Mouse (Mus musculus): Measurements from ENCODE around the gene Ttyh3. TPM values are rescaled to one million over a fixed set of nuclear protein-coding genes. Genes with fewer than 3 reads are reported as not detected.

The Ttyh3 gene
- polyA plus RNA-seq, 1 experiment from 2014 or later: 8.5 TPM

GRCm38 (mm10) chr5:140660398-140660797 is 11.6 kb upstream of the Ttyh3 start:
- H3K9me3 ChIP-seq (ENCODE audit: control insufficient read depth, low read length): no peaks in the 10 kb centered on the region
- 30% methylated on average over 1 of the region's 1 CpGs for WGBS
- TF ChIP-seq EP300 (optimal IDR thresholded peaks at IDR 0.05) (no peak), CTCF (IDR thresholded peaks at IDR 0.05; ENCODE audit: low read depth) (no peak)

GRCm38 (mm10) chr5:140659607-140660272 is 10.9 kb upstream of the Ttyh3 start:
- Histone ChIP-seq H3K4me3 (ENCODE audit: low read depth, low read length) (no peak overlapping the region), H3K27me3 (ENCODE audit: control insufficient read depth, insufficient read depth, low read length) (no peaks in the 10 kb centered on the region), H3K27ac (replicated peaks) (no peak overlapping the region), H3K4me1 (replicated peaks; ENCODE audit: control insufficient read depth, insufficient read depth) (0 out of 2 replicates have a peak, but pooled peaks cover 2% of the 10 kb centered on the region), H3K36me3 (ENCODE audit: control insufficient read depth, insufficient read depth, low read length) (no peaks in the 10 kb centered on the region), H3K9me3 (ENCODE audit: control insufficient read depth, low read length) (no peaks in the 10 kb centered on the region), H3K4me2 (replicated peaks; ENCODE audit: low read depth) (no peak overlapping the region), H3K9ac (ENCODE audit: low read length) (peak overlapping the region; percentile 5; the same call in 1 of the 2 replicates)
- no peak for TF ChIP-seq CTCF (IDR thresholded peaks at IDR 0.05; ENCODE audit: low read depth)
- no peak for TF ChIP-seq EP300 (optimal IDR thresholded peaks at IDR 0.05)
- peak; percentile 44 for DNase-seq (ENCODE audit: low spot score)
- 49% methylated on average over 16 of the region's 16 CpGs for WGBS
- no peak for ATAC-seq (ENCODE audit: low FRiP score, low TSS enrichment)

More at GRCm38 (mm10) chr5:140660398-140660797, 11.6 kb upstream of the Ttyh3 start:
- Histone ChIP-seq H3K4me2 (replicated peaks; ENCODE audit: low read depth) (no peak overlapping the region), H3K27me3 (ENCODE audit: control insufficient read depth, insufficient read depth, low read length) (no peaks in the 10 kb centered on the region), H3K27ac (replicated peaks) (no peak overlapping the region), H3K4me1 (replicated peaks; ENCODE audit: control insufficient read depth, insufficient read depth) (0 out of 2 replicates have a peak, but pooled peaks cover 2% of the 10 kb centered on the region), H3K36me3 (ENCODE audit: control insufficient read depth, insufficient read depth, low read length) (no peaks in the 10 kb centered on the region), H3K4me3 (ENCODE audit: low read depth, low read length) (no peak overlapping the region), H3K9ac (ENCODE audit: low read length) (no peak overlapping the region)
- DNase-seq (ENCODE audit: low spot score): no peak
- ATAC-seq (ENCODE audit: low FRiP score, low TSS enrichment): no peak

GRCm38 (mm10) chr5:140654096-140654845 is 5.4 kb upstream of the Ttyh3 start:
- Histone ChIP-seq H3K9ac (ENCODE audit: low read length) (no peak overlapping the region), H3K36me3 (ENCODE audit: control insufficient read depth, insufficient read depth, low read length) (no peaks in the 10 kb centered on the region), H3K9me3 (ENCODE audit: control insufficient read depth, low read length) (no peaks in the 10 kb centered on the region), H3K4me2 (replicated peaks; ENCODE audit: low read depth) (no peak overlapping the region), H3K4me3 (ENCODE audit: low read depth, low read length) (no peak overlapping the region), H3K4me1 (replicated peaks; ENCODE audit: control insufficient read depth, insufficient read depth) (no peaks in the 10 kb centered on the region; the same call in none of the 2 replicates), H3K27ac (replicated peaks) (no peak overlapping the region), H3K27me3 (ENCODE audit: control insufficient read depth, insufficient read depth, low read length) (no peaks in the 10 kb centered on the region)
- no peak for ATAC-seq (ENCODE audit: low FRiP score, low TSS enrichment)
- no peak for DNase-seq (ENCODE audit: low spot score)
- no peak for TF ChIP-seq EP300 (optimal IDR thresholded peaks at IDR 0.05)
- TF ChIP-seq CTCF (IDR thresholded peaks at IDR 0.05; ENCODE audit: low read depth): no peak
- 70% methylated on average over 15 of the region's 15 CpGs for WGBS

- H3K4me3 ChIP-seq (ENCODE audit: low read depth, low read length): no peak overlapping the region
- no peak overlapping the region for H3K9ac ChIP-seq (ENCODE audit: low read length)
- peaks cover 2% of the 10 kb centered on the region for H3K4me1 ChIP-seq (replicated peaks; ENCODE audit: control insufficient read depth, insufficient read depth)
- H3K9me3 ChIP-seq (ENCODE audit: control insufficient read depth, low read length): no peaks in the 10 kb centered on the region
- H3K27ac ChIP-seq (replicated peaks): 0 out of 2 replicates have a peak overlapping the region, but pooled peaks have one; percentile 35
- H3K27me3 ChIP-seq (ENCODE audit: control insufficient read depth, insufficient read depth, low read length): no peaks in the 10 kb centered on the region
- no peak for TF ChIP-seq CTCF (IDR thresholded peaks at IDR 0.05; ENCODE audit: low read depth)
- no peak for TF ChIP-seq EP300 (optimal IDR thresholded peaks at IDR 0.05)
- H3K36me3 ChIP-seq (ENCODE audit: control insufficient read depth, insufficient read depth, low read length): no peaks in the 10 kb centered on the region
- H3K4me2 ChIP-seq (replicated peaks; ENCODE audit: low read depth): no peak overlapping the region
- WGBS: 50% methylated on average over 7 of the region's 7 CpGs
- DNase-seq (ENCODE audit: low spot score): no peak
- ATAC-seq (ENCODE audit: low FRiP score, low TSS enrichment): no peak
These were observed 3.8 kb upstream of the Ttyh3 start for GRCm38 (mm10) chr5:140652587-140652986.

- ATAC-seq (ENCODE audit: low FRiP score, low TSS enrichment) (no peak), DNase-seq (ENCODE audit: low spot score) (no peak)
- no peak overlapping the region for H3K4me2 ChIP-seq (replicated peaks; ENCODE audit: low read depth)
- peaks cover 5% of the 10 kb centered on the region for H3K4me1 ChIP-seq (replicated peaks; ENCODE audit: control insufficient read depth, insufficient read depth)
- H3K4me3 ChIP-seq (ENCODE audit: low read depth, low read length): no peak overlapping the region
- no peaks in the 10 kb centered on the region for H3K36me3 ChIP-seq (ENCODE audit: control insufficient read depth, insufficient read depth, low read length)
- H3K27me3 ChIP-seq (ENCODE audit: control insufficient read depth, insufficient read depth, low read length): no peaks in the 10 kb centered on the region
- H3K9ac ChIP-seq (ENCODE audit: low read length): no peak overlapping the region
- WGBS: 81% methylated on average over 11 of the region's 11 CpGs
- TF ChIP-seq EP300 (optimal IDR thresholded peaks at IDR 0.05) (no peak), CTCF (IDR thresholded peaks at IDR 0.05; ENCODE audit: low read depth) (no peak)
- H3K27ac ChIP-seq (replicated peaks): no peak overlapping the region
- no peaks in the 10 kb centered on the region for H3K9me3 ChIP-seq (ENCODE audit: control insufficient read depth, low read length)
These were observed 2.4 kb upstream of the Ttyh3 start for GRCm38 (mm10) chr5:140651231-140651630.

Data from stomach, postnatal 0 days (tissue).